Mouse (Mus musculus) embryonic facial prominence, embryonic 15.5 days (tissue): ENCODE results near the gene Hist1h1a. TPM values are rescaled to one million over a fixed set of nuclear protein-coding genes. Genes with fewer than 3 reads are reported as not detected.
A peak's percentile ranks its signal among the peaks of the same experiment; 100 is the strongest.
"Not testable (repeated sequence)": the region's sequence is repeated elsewhere in the genome, so short reads cannot be mapped to it uniquely, and the experiment has no call there.

ENCODE experiments used
- ATAC-seq: fragments of 200-750 bp; cut with Nextera tagmentation; 2 replicates; pipeline ENCODE4 v1.8.0; 2017; ENCODE audit warnings: low read depth, moderate TSS enrichment; ENCODE audit not compliant: insufficient number of reproducible peaks, low FRiP score, low TSS enrichment
- H3K27ac ChIP-seq: fragments of 300-500 bp; sonication (generic); replicated peaks from 2 replicates; pipeline ENCODE4 v1.5.1; 2015; ENCODE audit warnings: mild to moderate bottlenecking, inconsistent platforms
- H3K27me3 ChIP-seq: fragments of 300-500 bp; sonication (generic); 2 replicates; pipeline ENCODE4 v1.6.1; 2015; ENCODE audit warnings: inconsistent platforms
- H3K36me3 ChIP-seq: fragments of 300-500 bp; sonication (generic); 2 replicates; pipeline ENCODE4 v1.6.1; 2015; ENCODE audit warnings: mild to moderate bottlenecking, inconsistent platforms
- H3K4me1 ChIP-seq: fragments of 300-500 bp; sonication (generic); 2 replicates; pipeline ENCODE4 v1.6.1; 2015; ENCODE audit warnings: inconsistent platforms
- H3K4me2 ChIP-seq: fragments of 300-500 bp; sonication (generic); replicated peaks from 2 replicates; pipeline ENCODE4 v1.6.1; 2015; ENCODE audit warnings: mild to moderate bottlenecking, inconsistent platforms
- H3K4me3 ChIP-seq: fragments of 300-500 bp; sonication (generic); replicated peaks from 2 replicates; pipeline ENCODE4 v1.5.1; 2015; ENCODE audit warnings: mild to moderate bottlenecking, inconsistent platforms
- H3K9ac ChIP-seq: fragments of 300-500 bp; sonication (generic); 2 replicates; pipeline ENCODE4 v1.6.1; 2015; ENCODE audit warnings: inconsistent platforms
- H3K9me3 ChIP-seq: fragments of 300-500 bp; sonication (generic); replicated peaks from 2 replicates; pipeline ENCODE4 v1.6.1; 2016; ENCODE audit warnings: inconsistent platforms
- WGBS: fragments of 180-500 bp; shearing (Covaris S2); methylation state at CpG from one replicate; pipeline ENCODE4 v1.1.7; 2015; 5-methylcytosine and 5-hydroxymethylcytosine counted together
- polyA plus RNA-seq: library from polyadenylated mRNA; unstranded; fragments of >200 nt; fragmentation: Nextera tagmentation; extraction: Ambion mirVana; gene quantifications from 2 replicates; pipeline ENCODE4 v1.2.1, GENCODE M21; 2015

The Hist1h1a gene
- polyA plus RNA-seq, 1 experiment from 2014 or later: 1.8 TPM

- Histone ChIP-seq H3K9ac (peak within 1 kb of the TSS; percentile 29), H3K4me3 (peak within 1 kb of the TSS; percentile 58), H3K4me1 (peaks cover 37% of the 10 kb centered on the region), H3K27ac (peak within 1 kb of the TSS; percentile 96), H3K4me2 (peak within 1 kb of the TSS; percentile 84)
- WGBS: under 1% methylated on average over 29 of the region's 52 CpGs
- peak; percentile 63 for ATAC-seq
- H3K27me3 ChIP-seq, H3K36me3 ChIP-seq, H3K9me3 ChIP-seq: not testable (repeated sequence)
Measured at GRCm38 (mm10) chr13:23761871-23762821, 1.3 kb upstream of the Hist1h1a start, which contains the start of gene Hist1h3a. Gene Hist1h3a, minus strand, starts transcription at chr13:23762386.

GRCm38 (mm10) chr13:23763242-23763585 is 252 bp upstream of the Hist1h1a start:
- no peaks in the 10 kb centered on the region for H3K27me3 ChIP-seq
- peaks cover 32% of the 10 kb centered on the region for H3K4me1 ChIP-seq
- no peaks in the 10 kb centered on the region for H3K9me3 ChIP-seq
- peak overlapping the region; percentile 84 for H3K4me2 ChIP-seq
- H3K4me3 ChIP-seq: peak overlapping the region; percentile 58
- ATAC-seq: no peak
- H3K9ac ChIP-seq: 0 out of 2 replicates have a peak overlapping the region, but pooled peaks have one; percentile 21
- H3K36me3 ChIP-seq: no peaks in the 10 kb centered on the region
- 2% methylated on average over 10 of the region's 10 CpGs for WGBS
- peak overlapping the region; percentile 96 for H3K27ac ChIP-seq

GRCm38 (mm10) chr13:23764324-23765171 is 1.1 kb downstream of the Hist1h1a start:
- H3K36me3 ChIP-seq: no peaks in the 10 kb centered on the region
- H3K27ac ChIP-seq: peak overlapping the region; percentile 96
- H3K9ac ChIP-seq: peak overlapping the region; percentile 47
- 38% methylated on average over 12 of the region's 12 CpGs for WGBS
- H3K4me3 ChIP-seq: peak overlapping the region; percentile 58
- ATAC-seq: no peak
- peaks cover 32% of the 10 kb centered on the region for H3K4me1 ChIP-seq
- H3K27me3 ChIP-seq: no peaks in the 10 kb centered on the region
- peak overlapping the region; percentile 84 for H3K4me2 ChIP-seq
- no peaks in the 10 kb centered on the region for H3K9me3 ChIP-seq

GRCm38 (mm10) chr13:23765172-23765513 is 1.7 kb downstream of the Hist1h1a start:
- no peaks in the 10 kb centered on the region for H3K9me3 ChIP-seq

GRCm38 (mm10) chr13:23766772-23767171 is 3.3 kb downstream of the Hist1h1a start:
- Histone ChIP-seq H3K4me2 (no peak overlapping the region), H3K27ac (no peak overlapping the region), H3K9me3 (no peaks in the 10 kb centered on the region), H3K9ac (no peak overlapping the region), H3K36me3 (no peaks in the 10 kb centered on the region), H3K4me3 (no peak overlapping the region), H3K4me1 (peaks cover 20% of the 10 kb centered on the region), H3K27me3 (no peaks in the 10 kb centered on the region)
- ATAC-seq: no peak

More at GRCm38 (mm10) chr13:23765172-23765513, 1.7 kb downstream of the Hist1h1a start:
- ATAC-seq: no peak
- peak overlapping the region; percentile 84; the same call in 1 of the 2 replicates for H3K4me2 ChIP-seq
- no peak overlapping the region for H3K9ac ChIP-seq
- WGBS: 83% methylated on average over 1 of the region's 1 CpGs
- no peak overlapping the region for H3K27ac ChIP-seq
- peaks cover 29% of the 10 kb centered on the region for H3K4me1 ChIP-seq
- no peaks in the 10 kb centered on the region for H3K27me3 ChIP-seq
- H3K36me3 ChIP-seq: no peaks in the 10 kb centered on the region
- H3K4me3 ChIP-seq: 0 out of 2 replicates have a peak overlapping the region, but pooled peaks have one; percentile 4

GRCm38 (mm10) chr13:23768834-23769397 is 5.5 kb downstream of the Hist1h1a start:
- ATAC-seq: no peak
- no peak overlapping the region for H3K4me3 ChIP-seq
- H3K9me3 ChIP-seq: no peaks in the 10 kb centered on the region
- no peaks in the 10 kb centered on the region for H3K36me3 ChIP-seq
- H3K4me2 ChIP-seq: no peak overlapping the region
- 45% methylated on average over 5 of the region's 5 CpGs for WGBS
- no peaks in the 10 kb centered on the region for H3K27me3 ChIP-seq
- peaks cover 11% of the 10 kb centered on the region for H3K4me1 ChIP-seq
- H3K9ac ChIP-seq: no peak overlapping the region
- no peak overlapping the region for H3K27ac ChIP-seq

- WGBS: 84% methylated on average over 2 of the region's 2 CpGs
- not testable (repeated sequence) for ATAC-seq, H3K27me3 ChIP-seq, H3K27ac ChIP-seq, H3K4me2 ChIP-seq, H3K36me3 ChIP-seq, H3K9ac ChIP-seq, H3K4me3 ChIP-seq, H3K4me1 ChIP-seq, H3K9me3 ChIP-seq
Measured at GRCm38 (mm10) chr13:23769613-23770012, 6.1 kb downstream of the Hist1h1a start, which contains the start of gene Trim38. Gene Trim38, plus strand, starts transcription at chr13:23769913.

GRCm38 (mm10) chr13:23772561-23773313 is 9.3 kb downstream of the Hist1h1a start:
- no peaks in the 10 kb centered on the region for H3K36me3 ChIP-seq
- H3K27ac ChIP-seq: no peak overlapping the region
- WGBS: 16% methylated on average over 21 of the region's 21 CpGs
- peak; percentile 78; the same call in 1 of the 2 replicates for ATAC-seq
- H3K9me3 ChIP-seq: no peaks in the 10 kb centered on the region
- no peaks in the 10 kb centered on the region for H3K4me1 ChIP-seq
- H3K9ac ChIP-seq: no peak overlapping the region
- no peaks in the 10 kb centered on the region for H3K27me3 ChIP-seq
- H3K4me3 ChIP-seq: 0 out of 2 replicates have a peak overlapping the region, but pooled peaks have one; percentile 11
- H3K4me2 ChIP-seq: peak overlapping the region; percentile 48

- Histone ChIP-seq H3K4me2 (no peak overlapping the region), H3K4me3 (no peak overlapping the region), H3K9me3 (no peaks in the 10 kb centered on the region), H3K9ac (no peak overlapping the region), H3K27ac (no peak overlapping the region), H3K4me1 (no peaks in the 10 kb centered on the region), H3K36me3 (no peaks in the 10 kb centered on the region), H3K27me3 (no peaks in the 10 kb centered on the region)
- ATAC-seq: no peak
- WGBS: 92% methylated on average over 7 of the region's 7 CpGs
Measured at GRCm38 (mm10) chr13:23778339-23778738, 14.9 kb downstream of the Hist1h1a start.

- Histone ChIP-seq H3K27me3 (no peaks in the 10 kb centered on the region), H3K4me1 (no peaks in the 10 kb centered on the region), H3K4me3 (no peak overlapping the region), H3K27ac (no peak overlapping the region), H3K4me2 (no peak overlapping the region), H3K9ac (no peak overlapping the region), H3K9me3 (no peaks in the 10 kb centered on the region), H3K36me3 (no peaks in the 10 kb centered on the region)
- 82% methylated on average over 4 of the region's 4 CpGs for WGBS
- no peak for ATAC-seq
Measured at GRCm38 (mm10) chr13:23779025-23779424, 15.6 kb downstream of the Hist1h1a start.
